Mouse (Mus musculus) bone marrow macrophage, adult 2 months (primary cell): Measurements from ENCODE around the gene Olfr588-ps1.

Experiments used
- CTCF ChIP-seq: IDR thresholded peaks from 2 replicates; pipeline ENCODE4 v1.5.1; 2012; ENCODE audit warnings: low read depth, mild to moderate bottlenecking, low read length, moderate library complexity
- POLR2A ChIP-seq: IDR thresholded peaks from 2 replicates; pipeline ENCODE4 v1.6.1; 2012; ENCODE audit warnings: mild to moderate bottlenecking, low read depth, low read length, borderline replicate concordance

DNA sequence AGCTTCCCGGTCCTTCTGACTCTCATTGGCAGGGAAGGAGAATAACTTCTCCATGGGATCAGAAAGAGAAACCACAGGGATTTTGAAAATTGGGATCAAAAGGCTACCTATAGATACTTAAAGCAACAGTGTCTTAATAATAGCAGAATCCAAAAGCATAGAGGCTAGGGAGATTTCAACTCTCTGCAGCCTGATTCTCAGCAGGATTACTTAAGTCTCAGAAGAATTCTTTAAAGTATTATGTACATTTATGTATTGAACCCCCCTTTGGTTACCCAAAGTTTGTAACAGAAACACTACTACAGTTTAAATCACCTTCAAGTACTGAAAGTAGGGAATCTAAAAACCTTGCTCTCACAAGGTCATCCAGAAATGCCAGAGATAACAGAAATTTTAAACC is 37.6 kb downstream of the Olfr588-ps1 start, which contains the start of gene Olfr591:
- TF ChIP-seq POLR2A (no peak), CTCF (no peak)
